ENCODE assay signal across 9 mouse cellular contexts in genomic region chr11:57827048-57827914, GRCm38 (mm10). TPM values are rescaled to one million over a fixed set of nuclear protein-coding genes. Genes with fewer than 3 reads are reported as not detected.
A peak's percentile ranks its signal among the peaks of the same experiment; 100 is the strongest.
DNase-seq lines count a peak whose midpoint lies in the region; ATAC-seq and TF ChIP-seq lines count a peak whose summit lies in the region.
"Had no signal": no experiment of that assay in that cellular context is flagged by ENCODE, and none has a peak within 500 bp of the region (broad histone marks: within the 10 kb centered on the region; RNA-seq: fewer than 3 reads in every experiment).

No protein-coding gene starts in this region.

- no peak overlapping the region for H3K9ac ChIP-seq in liver, adult 2 months (ENCODE audit: low read depth, low read length)
- peak overlapping the region; percentile 44 for H3K9ac ChIP-seq in forebrain, embryonic 11.5 days (ENCODE audit: low read length)
- peak overlapping the region; percentile 35 for H3K9ac ChIP-seq in limb, embryonic 12.5 days (replicated peaks)
- H3K9ac ChIP-seq in stomach, embryonic 16.5 days (ENCODE audit: low read length): peak overlapping the region; percentile 54; the same call in 1 of the 2 replicates

- no peaks in the 10 kb centered on the region for H3K36me3 ChIP-seq in liver, adult 2 months (ENCODE audit: control insufficient read depth, insufficient read depth, low read length)
- no peaks in the 10 kb centered on the region for H3K36me3 ChIP-seq in forebrain, embryonic 11.5 days (ENCODE audit: control insufficient read depth, insufficient read depth, low read length)
- no peaks in the 10 kb centered on the region for H3K36me3 ChIP-seq in limb, embryonic 12.5 days
- no peaks in the 10 kb centered on the region for H3K36me3 ChIP-seq in stomach, embryonic 16.5 days (ENCODE audit: control insufficient read depth, insufficient read depth, low read length)

- peaks cover 5% of the 10 kb centered on the region; the same call in 1 of the 2 replicates for H3K4me1 ChIP-seq in liver, adult 2 months (ENCODE audit: control insufficient read depth, insufficient read depth, low read length)
- H3K4me1 ChIP-seq in forebrain, embryonic 11.5 days (replicated peaks; ENCODE audit: control insufficient read depth, insufficient read depth, low read length): peaks cover 14% of the 10 kb centered on the region; the same call in 1 of the 2 replicates
- H3K4me1 ChIP-seq in limb, embryonic 12.5 days (replicated peaks): peaks cover 64% of the 10 kb centered on the region
- H3K4me1 ChIP-seq in stomach, embryonic 16.5 days (ENCODE audit: control insufficient read depth, insufficient read depth, low read length): peaks cover 15% of the 10 kb centered on the region

- 6% methylated on average over 41 of the region's 41 CpGs for WGBS in liver, adult 2 months
- 1% methylated on average over 40 of the region's 41 CpGs for WGBS in forebrain, embryonic 11.5 days
- under 1% methylated on average over 40 of the region's 41 CpGs for WGBS in limb, embryonic 12.5 days
- WGBS in stomach, embryonic 16.5 days: 4% methylated on average over 40 of the region's 41 CpGs

- TF ChIP-seq CTCF in liver, adult 2 months (IDR thresholded peaks at IDR 0.05; ENCODE audit: low read depth, low read length): no peak

- no peak overlapping the region for H3K27ac ChIP-seq in liver, adult 2 months (replicated peaks; ENCODE audit: insufficient read depth, low read depth, low read length)
- H3K27ac ChIP-seq in forebrain, embryonic 11.5 days (ENCODE audit: low read depth, low read length): no peak overlapping the region
- H3K27ac ChIP-seq in limb, embryonic 12.5 days: peak overlapping the region; percentile 59
- H3K27ac ChIP-seq in stomach, embryonic 16.5 days (ENCODE audit: low read length): no peak overlapping the region

- no peaks in the 10 kb centered on the region for H3K9me3 ChIP-seq in forebrain, embryonic 11.5 days (ENCODE audit: control insufficient read depth, low read length)
- no peaks in the 10 kb centered on the region for H3K9me3 ChIP-seq in limb, embryonic 12.5 days
- H3K9me3 ChIP-seq in stomach, embryonic 16.5 days (replicated peaks; ENCODE audit: control insufficient read depth, low read length): no peaks in the 10 kb centered on the region

- peak; percentile 53; the same call in 1 of the 2 replicates for ATAC-seq in forebrain, embryonic 11.5 days (replicated peaks; ENCODE audit: low FRiP score)
- peak; percentile 42; the same call in 1 of the 2 replicates for ATAC-seq in limb, embryonic 12.5 days (ENCODE audit: insufficient number of reproducible peaks, insufficient read depth, low FRiP score, low TSS enrichment, low read depth)
- no peak for ATAC-seq in stomach, embryonic 16.5 days (ENCODE audit: insufficient read depth, low FRiP score)

- H3K27me3 ChIP-seq in liver, adult 2 months (ENCODE audit: control insufficient read depth, insufficient read depth, low read length): peaks cover 35% of the 10 kb centered on the region
- H3K27me3 ChIP-seq in forebrain, embryonic 11.5 days (ENCODE audit: control insufficient read depth, insufficient read depth, low read length): peaks cover 62% of the 10 kb centered on the region
- peaks cover 60% of the 10 kb centered on the region for H3K27me3 ChIP-seq in limb, embryonic 12.5 days
- peaks cover 55% of the 10 kb centered on the region for H3K27me3 ChIP-seq in stomach, embryonic 16.5 days (ENCODE audit: control insufficient read depth, insufficient read depth, low read length)

- H3K4me3 ChIP-seq in liver, adult 2 months (ENCODE audit: insufficient read depth, low read depth, low read length): peak overlapping the region; percentile 35; the same call in 1 of the 2 replicates
- peak overlapping the region; percentile 27 for H3K4me3 ChIP-seq in forebrain, embryonic 11.5 days (ENCODE audit: low read depth, low read length)
- peak overlapping the region; percentile 39 for H3K4me3 ChIP-seq in limb, embryonic 12.5 days (replicated peaks)
- H3K4me3 ChIP-seq in stomach, embryonic 16.5 days (replicated peaks; ENCODE audit: low read length): peak overlapping the region; percentile 42

- TF ChIP-seq POLR2A in liver, adult 2 months (IDR thresholded peaks at IDR 0.05; ENCODE audit: extremely low read depth, insufficient read depth, low read length): no peak

- H3K79me2 ChIP-seq in liver, adult 2 months (ENCODE audit: control insufficient read depth, insufficient read depth, low read length): no peaks in the 10 kb centered on the region

- no peak for DNase-seq in liver, adult 2 months (ENCODE audit: extremely low read depth, low read depth, low spot score)
- no peak for DNase-seq in liver
- DNase-seq in forebrain, embryonic 11.5 days (ENCODE audit: low spot score): peak; percentile 80
- no peak for DNase-seq in cerebellum, postnatal 14 days
- no peak for DNase-seq in gastrocnemius, postnatal 25 days
- no peak for DNase-seq in urinary bladder, postnatal 36 days (ENCODE audit: low spot score in 2 of 2)

- peak overlapping the region; percentile 67 for H3K4me2 ChIP-seq in forebrain, embryonic 11.5 days (ENCODE audit: low read depth, low read length, severe bottlenecking)
- peak overlapping the region; percentile 69 for H3K4me2 ChIP-seq in limb, embryonic 12.5 days
- peak overlapping the region; percentile 64 for H3K4me2 ChIP-seq in stomach, embryonic 16.5 days (ENCODE audit: low read depth, low read length)

RNA-seq across cellular contexts. Expression of gene Hand1, which starts 5.3 kb away (rescaled TPM):
- total RNA-seq in liver, adult 2 months (2014; rRNA removed): not detected in 2 replicates
- polyA plus RNA-seq in liver, adult 2 months (2012; rRNA removed): not detected in 2 replicates
- not detected in 2 replicates for polyA plus RNA-seq in forebrain, embryonic 11.5 days (2014; fragmentation: Nextera tagmentation; extraction: Ambion mirVana)
- polyA plus RNA-seq in limb, embryonic 12.5 days (2016; fragmentation: Nextera tagmentation; extraction: Ambion mirVana): 1.9 and 2.3 TPM in 2 replicates
- 1.0 and 1.4 TPM in 2 replicates for polyA plus RNA-seq in stomach, embryonic 16.5 days (2015; fragmentation: Nextera tagmentation; extraction: Ambion mirVana)
- total RNA-seq in gastrocnemius, postnatal 25 days (2021): not detected
- total RNA-seq: neutrophil, adult 5-6 weeks had no signal

RNA-seq across cellular contexts. Expression of gene Sap30l, which starts 25.8 kb away (rescaled TPM):
- 22.4 and 24.3 TPM in 2 replicates for total RNA-seq in liver, adult 2 months (2014; rRNA removed)
- polyA plus RNA-seq in liver, adult 2 months (2012; rRNA removed): 24.5 and 30.1 TPM in 2 replicates
- polyA plus RNA-seq in forebrain, embryonic 11.5 days (2014; fragmentation: Nextera tagmentation; extraction: Ambion mirVana): 14.1 and 15.8 TPM in 2 replicates
- polyA plus RNA-seq in limb, embryonic 12.5 days (2016; fragmentation: Nextera tagmentation; extraction: Ambion mirVana): 14.4 and 21.1 TPM in 2 replicates
- polyA plus RNA-seq in stomach, embryonic 16.5 days (2015; fragmentation: Nextera tagmentation; extraction: Ambion mirVana): 5.9 and 6.6 TPM in 2 replicates
- total RNA-seq in gastrocnemius, postnatal 25 days (2021): 10 to 100 TPM; 30.4 to 31.6 TPM
